Mouse (Mus musculus): ENCODE measurements around the gene Iqgap2. TPM values are rescaled to one million over a fixed set of nuclear protein-coding genes. Genes with fewer than 3 reads are reported as not detected.
A peak's percentile ranks its signal among the peaks of the same experiment; 100 is the strongest.

Iqgap2 gene
- polyA plus RNA-seq, 1 experiment from 2014 or later = 16.0 TPM

GRCm38 (mm10) chr13:95637737-95638136 is 254.0 kb downstream of the Iqgap2 start:
- 55% methylated on average over 10 of the region's 10 CpGs for WGBS (ENCODE audit: insufficient replicate concordance)
- Histone ChIP-seq H3K9me3 (replicated peaks) (no peaks in the 10 kb centered on the region), H3K27ac (replicated peaks) (no peak overlapping the region), H3K4me2 (no peak overlapping the region), H3K9ac (no peak overlapping the region), H3K4me1 (replicated peaks) (peaks cover 21% of the 10 kb centered on the region), H3K36me3 (replicated peaks) (peaks cover 60% of the 10 kb centered on the region), H3K27me3 (no peaks in the 10 kb centered on the region), H3K4me3 (replicated peaks) (no peak overlapping the region)
- ATAC-seq (ENCODE audit: insufficient read depth) = no peak

GRCm38 (mm10) chr13:95635301-95635700 is 256.4 kb downstream of the Iqgap2 start:
- no peak for ATAC-seq (ENCODE audit: insufficient read depth)
- 79% methylated on average over 12 of the region's 12 CpGs for WGBS (ENCODE audit: insufficient replicate concordance)
- no peak overlapping the region for H3K27ac ChIP-seq (replicated peaks)
- no peak overlapping the region for H3K9ac ChIP-seq
- no peak overlapping the region for H3K4me2 ChIP-seq
- H3K36me3 ChIP-seq (replicated peaks) = peaks cover 57% of the 10 kb centered on the region
- H3K9me3 ChIP-seq (replicated peaks) = no peaks in the 10 kb centered on the region
- peaks cover 21% of the 10 kb centered on the region for H3K4me1 ChIP-seq (replicated peaks)
- H3K4me3 ChIP-seq (replicated peaks) = no peak overlapping the region
- no peaks in the 10 kb centered on the region for H3K27me3 ChIP-seq

GRCm38 (mm10) chr13:95634451-95634850 is 257.3 kb downstream of the Iqgap2 start:
- Histone ChIP-seq H3K27ac (replicated peaks) (no peak overlapping the region), H3K9ac (no peak overlapping the region), H3K9me3 (replicated peaks) (no peaks in the 10 kb centered on the region), H3K4me3 (replicated peaks) (no peak overlapping the region), H3K27me3 (no peaks in the 10 kb centered on the region), H3K4me1 (replicated peaks) (peaks cover 21% of the 10 kb centered on the region), H3K36me3 (replicated peaks) (peaks cover 63% of the 10 kb centered on the region), H3K4me2 (no peak overlapping the region)
- no peak for ATAC-seq (ENCODE audit: insufficient read depth)
- 7% methylated on average over 2 of the region's 2 CpGs for WGBS (ENCODE audit: insufficient replicate concordance)

- Histone ChIP-seq H3K27ac (replicated peaks) (no peak overlapping the region), H3K9me3 (replicated peaks) (no peaks in the 10 kb centered on the region), H3K4me3 (replicated peaks) (no peak overlapping the region), H3K36me3 (replicated peaks) (peaks cover 74% of the 10 kb centered on the region), H3K4me2 (no peak overlapping the region), H3K4me1 (replicated peaks) (peaks cover 13% of the 10 kb centered on the region), H3K9ac (no peak overlapping the region), H3K27me3 (no peaks in the 10 kb centered on the region)
- no peak for ATAC-seq (ENCODE audit: insufficient read depth)
- 68% methylated on average over 2 of the region's 2 CpGs for WGBS (ENCODE audit: insufficient replicate concordance)
Observed at GRCm38 (mm10) chr13:95633384-95633783, 258.3 kb downstream of the Iqgap2 start.

- Histone ChIP-seq H3K36me3 (replicated peaks) (peaks cover 76% of the 10 kb centered on the region), H3K27ac (replicated peaks) (no peak overlapping the region), H3K4me2 (no peak overlapping the region), H3K9ac (no peak overlapping the region), H3K4me1 (replicated peaks) (0 out of 2 replicates have a peak, but pooled peaks cover 3% of the 10 kb centered on the region), H3K4me3 (replicated peaks) (no peak overlapping the region), H3K27me3 (no peaks in the 10 kb centered on the region), H3K9me3 (replicated peaks) (no peaks in the 10 kb centered on the region)
- 84% methylated on average over 6 of the region's 6 CpGs for WGBS (ENCODE audit: insufficient replicate concordance)
- no peak for ATAC-seq (ENCODE audit: insufficient read depth)
Observed at GRCm38 (mm10) chr13:95632144-95632543, 259.6 kb downstream of the Iqgap2 start.

- Histone ChIP-seq H3K36me3 (replicated peaks) (peaks cover 65% of the 10 kb centered on the region), H3K9ac (no peak overlapping the region), H3K4me3 (replicated peaks) (no peak overlapping the region), H3K9me3 (replicated peaks) (no peaks in the 10 kb centered on the region), H3K27ac (replicated peaks) (no peak overlapping the region), H3K4me1 (replicated peaks) (0 out of 2 replicates have a peak, but pooled peaks cover 3% of the 10 kb centered on the region), H3K27me3 (no peaks in the 10 kb centered on the region), H3K4me2 (no peak overlapping the region)
- no peak for ATAC-seq (ENCODE audit: insufficient read depth)
- WGBS (ENCODE audit: insufficient replicate concordance) = 26% methylated on average over 2 of the region's 2 CpGs
Observed at GRCm38 (mm10) chr13:95630747-95631146, 261.0 kb downstream of the Iqgap2 start.

- H3K27me3 ChIP-seq = no peaks in the 10 kb centered on the region
- H3K27ac ChIP-seq (replicated peaks) = no peak overlapping the region
- H3K9me3 ChIP-seq (replicated peaks) = no peaks in the 10 kb centered on the region
- no peak overlapping the region for H3K4me2 ChIP-seq
- H3K4me3 ChIP-seq (replicated peaks) = no peak overlapping the region
- H3K36me3 ChIP-seq (replicated peaks) = peaks cover 55% of the 10 kb centered on the region
- 0 out of 2 replicates have a peak, but pooled peaks cover 3% of the 10 kb centered on the region for H3K4me1 ChIP-seq (replicated peaks)
- H3K9ac ChIP-seq = no peak overlapping the region
- 74% methylated on average over 10 of the region's 10 CpGs for WGBS (ENCODE audit: insufficient replicate concordance)
- no peak for ATAC-seq (ENCODE audit: insufficient read depth)
Observed at GRCm38 (mm10) chr13:95629751-95630150, 262.0 kb downstream of the Iqgap2 start.

GRCm38 (mm10) chr13:95626696-95627095 is 265.0 kb downstream of the Iqgap2 start:
- WGBS (ENCODE audit: insufficient replicate concordance) = 70% methylated on average over 7 of the region's 7 CpGs
- Histone ChIP-seq H3K4me3 (replicated peaks) (no peak overlapping the region), H3K4me2 (no peak overlapping the region)

GRCm38 (mm10) chr13:95623042-95623441 is 268.7 kb downstream of the Iqgap2 start:
- Histone ChIP-seq H3K9ac (no peak overlapping the region), H3K36me3 (replicated peaks) (peaks cover 5% of the 10 kb centered on the region), H3K4me1 (replicated peaks) (peaks cover 10% of the 10 kb centered on the region), H3K27me3 (peaks cover 7% of the 10 kb centered on the region), H3K9me3 (replicated peaks) (no peaks in the 10 kb centered on the region), H3K4me2 (no peak overlapping the region), H3K4me3 (replicated peaks) (no peak overlapping the region), H3K27ac (replicated peaks) (no peak overlapping the region)
- 73% methylated on average over 3 of the region's 3 CpGs for WGBS (ENCODE audit: insufficient replicate concordance)
- ATAC-seq (ENCODE audit: insufficient read depth) = no peak

More at GRCm38 (mm10) chr13:95626696-95627095, 265.0 kb downstream of the Iqgap2 start:
- no peaks in the 10 kb centered on the region for H3K27me3 ChIP-seq
- H3K9me3 ChIP-seq (replicated peaks) = no peaks in the 10 kb centered on the region
- ATAC-seq (ENCODE audit: insufficient read depth) = 0 out of 2 replicates have a peak, but pooled peaks have one; percentile 21
- no peaks in the 10 kb centered on the region for H3K4me1 ChIP-seq (replicated peaks)
- H3K27ac ChIP-seq (replicated peaks) = 0 out of 2 replicates have a peak overlapping the region, but pooled peaks have one; percentile 2
- H3K36me3 ChIP-seq (replicated peaks) = peaks cover 30% of the 10 kb centered on the region
- H3K9ac ChIP-seq = no peak overlapping the region

GRCm38 (mm10) chr13:95621563-95621962 is 270.2 kb downstream of the Iqgap2 start:
- H3K4me1 ChIP-seq (replicated peaks) = peaks cover 16% of the 10 kb centered on the region
- H3K4me2 ChIP-seq = no peak overlapping the region
- no peak for ATAC-seq (ENCODE audit: insufficient read depth)
- H3K27ac ChIP-seq (replicated peaks) = no peak overlapping the region
- no peaks in the 10 kb centered on the region for H3K36me3 ChIP-seq (replicated peaks)
- 80% methylated on average over 3 of the region's 3 CpGs for WGBS (ENCODE audit: insufficient replicate concordance)
- peaks cover 7% of the 10 kb centered on the region for H3K27me3 ChIP-seq
- no peak overlapping the region for H3K4me3 ChIP-seq (replicated peaks)
- no peak overlapping the region for H3K9ac ChIP-seq
- H3K9me3 ChIP-seq (replicated peaks) = no peaks in the 10 kb centered on the region

GRCm38 (mm10) chr13:95618859-95619258 is 272.9 kb downstream of the Iqgap2 start:
- ATAC-seq (ENCODE audit: insufficient read depth) = no peak
- H3K27ac ChIP-seq (replicated peaks) = peak overlapping the region; percentile 86; the same call in 1 of the 2 replicates
- H3K4me1 ChIP-seq (replicated peaks) = peaks cover 42% of the 10 kb centered on the region
- WGBS (ENCODE audit: insufficient replicate concordance) = 14% methylated on average over 13 of the region's 13 CpGs
- H3K9me3 ChIP-seq (replicated peaks) = no peaks in the 10 kb centered on the region
- peak overlapping the region; percentile 85 for H3K4me3 ChIP-seq (replicated peaks)
- H3K27me3 ChIP-seq = peaks cover 7% of the 10 kb centered on the region
- H3K36me3 ChIP-seq (replicated peaks) = peaks cover 19% of the 10 kb centered on the region; the same call in 1 of the 2 replicates
- peak overlapping the region; percentile 90 for H3K4me2 ChIP-seq
- peak overlapping the region; percentile 94 for H3K9ac ChIP-seq

- H3K27me3 ChIP-seq = peaks cover 7% of the 10 kb centered on the region
- peaks cover 42% of the 10 kb centered on the region for H3K4me1 ChIP-seq (replicated peaks)
- WGBS (ENCODE audit: insufficient replicate concordance) = 0% methylated on average over 42 of the region's 42 CpGs
- peak within 1 kb of the TSS; percentile 85 for H3K4me3 ChIP-seq (replicated peaks)
- H3K27ac ChIP-seq (replicated peaks) = peak within 1 kb of the TSS; percentile 86
- no peaks in the 10 kb centered on the region for H3K9me3 ChIP-seq (replicated peaks)
- peak within 1 kb of the TSS; percentile 90 for H3K4me2 ChIP-seq
- H3K36me3 ChIP-seq (replicated peaks) = peaks cover 22% of the 10 kb centered on the region
- H3K9ac ChIP-seq = peak within 1 kb of the TSS; percentile 94
- ATAC-seq (ENCODE audit: insufficient read depth) = peak; percentile 88
Observed at GRCm38 (mm10) chr13:95618309-95618712, 273.4 kb downstream of the Iqgap2 start, which contains the start of gene F2r. TSS of gene F2r (minus strand) at chr13:95618487.

Measured in liver, embryonic 15.5 days (tissue).